Mouse (Mus musculus) cerebellum, postnatal 10 days (tissue): ENCODE measurements around the gene Rnf214.

Experiments used
- DNase-seq, 2 experiments: peaks; one replicate each; pipeline ENCODE4 v3.0.0; 2021; ENCODE audit warnings: mixed read lengths in 2 of 2

Rnf214 gene

DNA sequence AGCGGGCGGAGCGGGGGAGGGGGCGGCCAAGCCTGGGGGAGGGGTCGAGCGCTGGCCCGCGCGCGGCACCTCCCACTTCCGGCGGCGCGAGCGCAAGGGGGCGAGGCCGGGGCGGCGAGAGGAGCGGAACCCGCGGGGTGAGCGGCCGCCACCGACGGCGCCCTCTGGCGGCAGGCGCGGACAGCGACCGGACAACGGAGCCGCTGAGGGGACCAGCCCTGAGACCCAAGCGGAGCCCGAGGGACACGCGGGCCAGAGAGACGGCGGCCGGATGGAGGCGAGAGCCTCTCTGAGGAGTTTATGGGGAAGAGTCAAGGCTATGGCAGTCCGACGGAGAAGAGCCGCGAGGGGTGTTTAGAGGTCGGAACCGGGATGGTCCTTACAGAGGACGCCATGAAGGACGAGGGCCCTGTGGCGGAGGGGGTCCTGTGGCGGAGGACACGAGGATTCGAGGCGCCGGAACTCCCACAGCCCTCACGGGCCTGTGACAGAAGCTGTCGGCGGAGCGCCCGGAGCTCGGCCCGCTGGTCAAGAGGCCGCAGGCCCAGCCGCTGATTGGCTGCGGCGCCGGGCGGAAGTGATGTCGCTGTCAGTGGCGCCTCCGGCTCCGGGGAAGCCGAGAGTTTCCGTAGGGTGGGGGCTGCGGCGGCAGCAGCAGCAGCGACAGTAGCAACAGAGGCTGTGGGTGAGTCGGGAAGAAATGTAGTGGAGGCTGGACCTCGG is at the start of gene Rnf214, which contains the start of gene Pcsk7:
Gene Rnf214, minus strand, starts transcription at position 557 of the 723 bp plus-strand sequence.
Gene Pcsk7, plus strand, starts transcription at position 143 of the 723 bp plus-strand sequence.
- DNase-seq, result peak; percentile 96

GRCm38 (mm10) chr9:45955107-45955963 is 48.6 kb upstream of the Rnf214 start, which contains the start of gene Sidt2:
Gene Sidt2 (minus strand): TSS chr9:45955258.
- DNase-seq, result peak; percentile 92 to 94

- peak; percentile 62 to 71 for DNase-seq
Measured at GRCm38 (mm10) chr9:45954294-45955106, 47.8 kb upstream of the Rnf214 start.

GRCm38 (mm10) chr9:45953511-45954293 is 47.0 kb upstream of the Rnf214 start:
- no peak for DNase-seq

DNA sequence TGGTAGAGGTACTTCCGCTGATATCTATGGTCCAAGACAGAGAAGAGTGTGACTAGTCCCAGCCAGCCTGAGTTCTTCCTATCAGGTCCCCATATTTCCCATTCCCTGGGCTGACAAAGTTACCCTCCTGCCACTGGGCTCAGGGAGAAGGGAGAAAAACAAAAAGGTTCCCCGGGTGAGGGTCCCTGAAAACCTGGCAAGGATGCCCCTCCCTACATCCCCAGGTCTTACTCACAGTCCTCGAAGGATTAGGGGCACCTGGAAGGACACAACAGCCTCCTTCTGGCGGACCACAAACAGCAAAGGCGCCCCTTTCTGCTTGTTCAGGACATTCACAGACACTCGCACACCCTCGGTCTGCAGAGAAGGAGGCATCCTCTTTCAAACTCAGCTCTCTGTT is 46.2 kb upstream of the Rnf214 start:
- DNase-seq, result no peak

DNA sequence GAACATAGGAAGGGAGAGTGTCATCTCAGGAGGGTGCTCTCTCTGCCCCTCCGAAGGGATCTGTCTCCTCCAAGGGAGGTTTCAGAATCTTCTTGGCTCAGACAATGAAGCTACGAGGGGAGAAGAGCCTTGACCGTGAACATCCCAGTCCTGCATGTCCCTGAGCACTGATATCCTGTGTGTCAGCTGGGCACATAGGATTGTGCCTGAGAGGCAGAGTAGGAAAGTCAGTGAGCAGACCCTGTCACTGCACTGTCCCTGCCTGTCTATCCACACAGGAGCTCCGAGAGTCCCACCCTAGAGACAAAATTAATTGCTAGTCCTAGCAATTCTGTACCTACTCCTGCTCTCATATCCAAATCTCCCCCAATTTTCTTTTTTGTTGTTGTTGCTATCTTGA is 45.3 kb upstream of the Rnf214 start:
- no peak for DNase-seq

- DNase-seq, result no peak
Measured at GRCm38 (mm10) chr9:45946872-45947183, 40.1 kb upstream of the Rnf214 start.

GRCm38 (mm10) chr9:45946182-45946871 is 39.6 kb upstream of the Rnf214 start:
- no peak for DNase-seq

- peak in 1 of 2 experiments; percentile 53 for DNase-seq
Measured at GRCm38 (mm10) chr9:45945721-45946120, 39.0 kb upstream of the Rnf214 start.

DNA sequence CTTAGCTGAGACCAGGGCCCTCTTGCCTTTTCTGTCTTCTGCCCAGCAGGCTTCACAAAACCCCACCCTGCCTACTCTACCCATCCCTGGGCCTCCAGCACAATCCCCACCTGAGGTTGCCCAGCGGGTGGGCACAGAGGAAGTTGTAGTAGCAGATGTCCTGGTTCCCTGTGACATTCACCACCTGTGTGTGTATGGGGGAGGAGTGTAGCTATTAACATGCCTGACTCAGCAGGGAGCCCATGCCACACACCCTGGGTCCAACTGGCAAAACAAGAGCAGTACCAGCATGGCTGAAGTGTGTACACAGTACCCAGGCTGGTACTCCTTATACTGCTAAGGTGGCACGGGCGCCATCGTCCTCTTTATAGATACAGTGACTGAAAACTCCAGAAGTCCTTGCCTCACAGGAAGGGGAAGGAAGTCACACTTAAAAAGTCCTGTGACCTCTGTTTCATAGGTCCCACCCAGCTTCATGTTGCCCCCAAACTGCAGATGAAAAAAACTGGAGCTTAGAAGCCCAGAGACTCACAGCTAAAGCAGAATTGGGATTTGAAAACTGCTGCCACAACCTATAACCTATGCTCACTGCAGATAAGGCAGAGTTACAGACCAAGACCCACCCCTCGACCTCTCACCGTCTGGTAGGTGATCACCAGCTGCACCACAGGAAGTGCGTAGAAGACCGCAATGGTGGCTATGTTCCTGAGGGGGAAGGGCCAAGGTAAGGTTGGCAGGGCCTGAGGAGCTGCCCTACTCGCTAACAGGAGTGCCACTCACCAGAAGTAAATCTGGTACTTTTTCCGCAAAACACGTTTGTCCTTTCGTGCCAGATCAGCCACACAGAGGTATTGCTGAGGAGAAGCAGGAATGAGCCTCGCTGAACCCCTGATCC is 38.0 kb upstream of the Rnf214 start:
- DNase-seq, result no peak

- DNase-seq, result no peak
Measured at GRCm38 (mm10) chr9:45943628-45944505, 37.2 kb upstream of the Rnf214 start.

DNA sequence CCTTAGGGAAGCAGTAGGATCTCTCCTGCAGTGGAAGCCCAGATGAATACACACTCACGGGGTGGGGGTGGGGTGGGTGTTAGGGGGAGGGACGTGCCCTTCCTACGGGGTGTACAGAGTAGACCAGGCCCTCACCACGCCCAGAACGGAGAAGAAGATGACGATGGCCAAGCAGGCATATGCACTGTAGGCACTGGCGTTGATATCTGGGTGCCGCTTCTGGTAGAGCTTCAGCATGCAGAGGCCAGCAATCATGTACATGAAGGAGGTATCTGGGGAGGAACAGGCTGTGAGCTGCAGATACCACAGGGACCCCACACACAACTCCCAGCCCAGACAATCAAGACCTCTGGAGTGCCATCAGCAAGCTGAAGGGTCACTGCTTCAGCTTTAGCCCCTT is 36.2 kb upstream of the Rnf214 start:
- DNase-seq, result no peak

DNA sequence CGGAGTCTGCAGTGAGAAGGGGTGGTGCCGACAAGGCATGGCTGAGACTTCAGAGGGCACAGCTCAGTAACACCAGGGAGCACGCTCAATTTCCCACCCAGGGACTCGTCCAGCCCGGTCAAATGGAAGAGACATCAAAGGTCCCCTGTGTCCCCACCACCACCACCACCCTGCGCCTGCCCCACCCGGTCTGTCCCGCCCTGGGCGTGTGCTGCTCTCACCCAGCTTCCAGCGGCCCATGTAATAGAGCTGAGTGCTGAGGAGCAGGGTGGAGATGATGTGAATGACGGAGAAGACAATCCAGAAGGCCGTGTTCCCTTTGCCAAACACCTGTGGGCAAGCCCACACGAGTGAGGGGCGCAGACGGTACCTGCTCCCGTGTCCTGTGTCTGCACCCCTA is 35.8 kb upstream of the Rnf214 start:
- DNase-seq, result no peak

- DNase-seq, result peak in 1 of 2 experiments; percentile 38
Measured at GRCm38 (mm10) chr9:45941329-45941888, 34.7 kb upstream of the Rnf214 start.

- no peak for DNase-seq
Measured at GRCm38 (mm10) chr9:45939794-45940193, 33.1 kb upstream of the Rnf214 start.

GRCm38 (mm10) chr9:45938952-45939637 is 32.4 kb upstream of the Rnf214 start:
- no peak for DNase-seq

GRCm38 (mm10) chr9:45938088-45938487 is 31.4 kb upstream of the Rnf214 start:
- DNase-seq, result peak; percentile 55 to 64

DNA sequence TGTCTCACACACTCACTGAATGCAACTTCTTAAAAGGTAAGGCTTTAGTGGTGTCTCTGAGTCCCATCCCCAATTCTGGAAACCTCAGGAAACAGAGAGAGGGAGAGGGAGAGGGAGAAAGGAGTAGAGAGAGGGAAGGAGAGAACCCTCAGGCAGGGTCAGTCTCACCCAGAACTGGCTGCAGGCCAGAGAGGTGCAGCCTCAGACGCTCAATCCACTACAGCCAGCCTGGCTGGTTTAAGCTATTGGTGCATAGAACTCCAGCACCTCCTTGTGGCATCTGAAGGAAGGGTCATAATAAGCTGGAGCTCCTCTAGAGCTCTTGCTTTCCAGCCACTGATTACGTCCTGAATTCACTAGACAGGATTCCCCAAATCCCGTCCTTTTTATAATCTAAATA is 30.2 kb upstream of the Rnf214 start:
- DNase-seq, result peak; percentile 81 to 83
